Mouse (Mus musculus): ENCODE results near the gene Olfr785. TPM values are rescaled to one million over a fixed set of nuclear protein-coding genes. Genes with fewer than 3 reads are reported as not detected.
"Not testable (repeated sequence)": the region's sequence is repeated elsewhere in the genome, so short reads cannot be mapped to it uniquely, and the experiment has no call there.

Olfr785 gene
- not detected in 2 replicates for polyA plus RNA-seq (2015; fragmentation: Nextera tagmentation; extraction: Ambion mirVana)

- ATAC-seq = no peak
- no peak within 1 kb of the TSS for H3K4me3 ChIP-seq (replicated peaks)
- no peak within 1 kb of the TSS for H3K4me2 ChIP-seq (replicated peaks)
- no peaks in the 10 kb centered on the region for H3K36me3 ChIP-seq
- no peak within 1 kb of the TSS for H3K9ac ChIP-seq (replicated peaks)
- no peaks in the 10 kb centered on the region for H3K4me1 ChIP-seq (replicated peaks)
- no peaks in the 10 kb centered on the region for H3K9me3 ChIP-seq
- 80% methylated on average over 2 of the region's 2 CpGs for WGBS
- no peak within 1 kb of the TSS for H3K27ac ChIP-seq
- H3K27me3 ChIP-seq = no peaks in the 10 kb centered on the region
Observed at GRCm38 (mm10) chr10:129405126-129405525, at the start of gene Olfr785. TSS of gene Olfr785 (plus strand) at chr10:129405426.

- H3K27ac ChIP-seq; H3K4me1 ChIP-seq (replicated peaks); H3K4me3 ChIP-seq (replicated peaks); H3K27me3 ChIP-seq; H3K36me3 ChIP-seq; H3K4me2 ChIP-seq (replicated peaks); H3K9ac ChIP-seq (replicated peaks); ATAC-seq; H3K9me3 ChIP-seq: not testable (repeated sequence)
- WGBS = 83% methylated on average over 4 of the region's 4 CpGs
Observed at GRCm38 (mm10) chr10:129356496-129356895, 48.7 kb upstream of the Olfr785 start.

GRCm38 (mm10) chr10:129357307-129357706 is 47.9 kb upstream of the Olfr785 start:
- Histone ChIP-seq H3K4me2 (replicated peaks) (no peak overlapping the region), H3K4me1 (replicated peaks) (no peaks in the 10 kb centered on the region), H3K27me3 (no peaks in the 10 kb centered on the region), H3K4me3 (replicated peaks) (no peak overlapping the region), H3K9me3 (no peaks in the 10 kb centered on the region), H3K27ac (no peak overlapping the region), H3K36me3 (no peaks in the 10 kb centered on the region), H3K9ac (replicated peaks) (no peak overlapping the region)
- no peak for ATAC-seq
- 80% methylated on average over 5 of the region's 5 CpGs for WGBS

GRCm38 (mm10) chr10:129374051-129374450 is 31.2 kb upstream of the Olfr785 start:
- ATAC-seq; H3K9ac ChIP-seq (replicated peaks); H3K36me3 ChIP-seq; H3K9me3 ChIP-seq; H3K27ac ChIP-seq; H3K4me1 ChIP-seq (replicated peaks); H3K4me3 ChIP-seq (replicated peaks); H3K4me2 ChIP-seq (replicated peaks); H3K27me3 ChIP-seq: not testable (repeated sequence)
- 93% methylated on average over 5 of the region's 5 CpGs for WGBS

- H3K36me3 ChIP-seq = no peaks in the 10 kb centered on the region
- H3K4me3 ChIP-seq (replicated peaks) = no peak within 1 kb of the TSS
- ATAC-seq = no peak
- H3K27ac ChIP-seq = no peak within 1 kb of the TSS
- H3K27me3 ChIP-seq = no peaks in the 10 kb centered on the region
- H3K9me3 ChIP-seq = no peaks in the 10 kb centered on the region
- H3K4me2 ChIP-seq (replicated peaks) = no peak within 1 kb of the TSS
- no peaks in the 10 kb centered on the region for H3K4me1 ChIP-seq (replicated peaks)
- no peak within 1 kb of the TSS for H3K9ac ChIP-seq (replicated peaks)
Observed at GRCm38 (mm10) chr10:129383783-129384182, 21.4 kb upstream of the Olfr785 start, which contains the start of gene Olfr784. TSS of gene Olfr784 (plus strand) at chr10:129384083.

- ATAC-seq = no peak
- no peaks in the 10 kb centered on the region for H3K36me3 ChIP-seq
- 51% methylated on average over 5 of the region's 5 CpGs for WGBS
- H3K9ac ChIP-seq (replicated peaks) = no peak overlapping the region
- no peaks in the 10 kb centered on the region for H3K9me3 ChIP-seq
- H3K4me3 ChIP-seq (replicated peaks) = no peak overlapping the region
- no peaks in the 10 kb centered on the region for H3K27me3 ChIP-seq
- H3K4me1 ChIP-seq (replicated peaks) = no peaks in the 10 kb centered on the region
- H3K27ac ChIP-seq = no peak overlapping the region
- H3K4me2 ChIP-seq (replicated peaks) = no peak overlapping the region
Observed at GRCm38 (mm10) chr10:129400892-129401291, 4.3 kb upstream of the Olfr785 start.

GRCm38 (mm10) chr10:129427006-129427405 is 21.8 kb downstream of the Olfr785 start, which contains the start of gene Olfr786:
TSS of gene Olfr786 (plus strand) at chr10:129427306.
- Histone ChIP-seq H3K9me3 (no peaks in the 10 kb centered on the region), H3K36me3 (no peaks in the 10 kb centered on the region), H3K4me2 (replicated peaks) (no peak within 1 kb of the TSS), H3K27me3 (no peaks in the 10 kb centered on the region), H3K9ac (replicated peaks) (no peak within 1 kb of the TSS), H3K4me3 (replicated peaks) (no peak within 1 kb of the TSS), H3K4me1 (replicated peaks) (no peaks in the 10 kb centered on the region), H3K27ac (no peak within 1 kb of the TSS)
- no peak for ATAC-seq

Other genes with a start within 250 kb of the Olfr785 start
- not detected in 2 replicates for gene Olfr771, start 240.7 kb upstream of the Olfr785 start, polyA plus RNA-seq (2015; fragmentation: Nextera tagmentation; extraction: Ambion mirVana)
- not detected in 2 replicates for gene Olfr772, start 227.5 kb upstream of the Olfr785 start, polyA plus RNA-seq (2015; fragmentation: Nextera tagmentation; extraction: Ambion mirVana)
- gene Olfr773, start 218.0 kb upstream of the Olfr785 start, polyA plus RNA-seq (2015; fragmentation: Nextera tagmentation; extraction: Ambion mirVana) = not detected in 2 replicates
- not detected in 2 replicates for gene Olfr774, start 169.2 kb upstream of the Olfr785 start, polyA plus RNA-seq (2015; fragmentation: Nextera tagmentation; extraction: Ambion mirVana)
- not detected in 2 replicates for gene Olfr775, start 157.0 kb upstream of the Olfr785 start, polyA plus RNA-seq (2015; fragmentation: Nextera tagmentation; extraction: Ambion mirVana)
- not detected in 2 replicates for gene Olfr776, start 146.3 kb upstream of the Olfr785 start, polyA plus RNA-seq (2015; fragmentation: Nextera tagmentation; extraction: Ambion mirVana)
- not detected in 2 replicates for gene Olfr777, start 133.9 kb upstream of the Olfr785 start, polyA plus RNA-seq (2015; fragmentation: Nextera tagmentation; extraction: Ambion mirVana)
- not detected in 2 replicates for gene Olfr780, start 87.3 kb upstream of the Olfr785 start, polyA plus RNA-seq (2015; fragmentation: Nextera tagmentation; extraction: Ambion mirVana)
- not detected in 2 replicates for gene Olfr781, start 76.6 kb upstream of the Olfr785 start, polyA plus RNA-seq (2015; fragmentation: Nextera tagmentation; extraction: Ambion mirVana)
- not detected in 2 replicates for gene Olfr782, start 56.6 kb upstream of the Olfr785 start, polyA plus RNA-seq (2015; fragmentation: Nextera tagmentation; extraction: Ambion mirVana)
- gene Olfr784, start 21.3 kb upstream of the Olfr785 start, polyA plus RNA-seq (2015; fragmentation: Nextera tagmentation; extraction: Ambion mirVana) = 0.08 TPM in 1 of 2 replicates, not detected in the other
- gene Olfr786, start 21.9 kb downstream of the Olfr785 start, polyA plus RNA-seq (2015; fragmentation: Nextera tagmentation; extraction: Ambion mirVana) = not detected in 2 replicates
- gene Olfr787, start 56.4 kb downstream of the Olfr785 start, polyA plus RNA-seq (2015; fragmentation: Nextera tagmentation; extraction: Ambion mirVana) = not detected in 2 replicates
- gene Olfr788, start 65.6 kb downstream of the Olfr785 start, polyA plus RNA-seq (2015; fragmentation: Nextera tagmentation; extraction: Ambion mirVana) = not detected in 2 replicates
- gene Olfr789, start 79.3 kb downstream of the Olfr785 start, polyA plus RNA-seq (2015; fragmentation: Nextera tagmentation; extraction: Ambion mirVana) = not detected in 2 replicates
- gene Olfr790, start 93.1 kb downstream of the Olfr785 start, polyA plus RNA-seq (2015; fragmentation: Nextera tagmentation; extraction: Ambion mirVana) = not detected in 2 replicates
- gene Olfr791, start 116.4 kb downstream of the Olfr785 start, polyA plus RNA-seq (2015; fragmentation: Nextera tagmentation; extraction: Ambion mirVana) = not detected in 2 replicates
- not detected in 2 replicates for gene Olfr792, start 133.7 kb downstream of the Olfr785 start, polyA plus RNA-seq (2015; fragmentation: Nextera tagmentation; extraction: Ambion mirVana)
- gene Olfr794, start 162.2 kb downstream of the Olfr785 start, polyA plus RNA-seq (2015; fragmentation: Nextera tagmentation; extraction: Ambion mirVana) = not detected in 2 replicates
- gene Olfr796, start 207.1 kb downstream of the Olfr785 start, polyA plus RNA-seq (2015; fragmentation: Nextera tagmentation; extraction: Ambion mirVana) = not detected in 2 replicates
- gene Olfr798, start 222.5 kb downstream of the Olfr785 start, polyA plus RNA-seq (2015; fragmentation: Nextera tagmentation; extraction: Ambion mirVana) = not detected in 2 replicates
- not detected in 2 replicates for gene Olfr799, start 232.1 kb downstream of the Olfr785 start, polyA plus RNA-seq (2015; fragmentation: Nextera tagmentation; extraction: Ambion mirVana)

All from midbrain, embryonic 13.5 days (tissue).